Mouse (Mus musculus) lung, embryonic 15.5 days (tissue): ENCODE measurements around the gene Gbp2. TPM values are rescaled to one million over a fixed set of nuclear protein-coding genes. Genes with fewer than 3 reads are reported as not detected.
"Not testable (repeated sequence)": the region's sequence is repeated elsewhere in the genome, so short reads cannot be mapped to it uniquely, and the experiment has no call there.

Source experiments
- ATAC-seq: fragments of 200-750 bp; cut with Nextera tagmentation; 2 replicates; pipeline ENCODE4 v1.8.0; 2017; ENCODE audit warnings: moderate number of reproducible peaks, borderline replicate concordance; ENCODE audit not compliant: low FRiP score, low TSS enrichment; ENCODE audit errors: extremely low read depth
- H3K27ac ChIP-seq: fragments of 300-500 bp; sonication (generic); 2 replicates; pipeline ENCODE4 v1.5.1; 2015; ENCODE audit warnings: moderate library complexity, mild to moderate bottlenecking, inconsistent platforms
- H3K27me3 ChIP-seq: fragments of 300-500 bp; sonication (generic); 2 replicates; pipeline ENCODE4 v1.6.1; 2015; ENCODE audit warnings: inconsistent platforms
- H3K36me3 ChIP-seq: fragments of 300-500 bp; sonication (generic); 2 replicates; pipeline ENCODE4 v1.6.1; 2015; ENCODE audit warnings: inconsistent platforms
- H3K4me1 ChIP-seq: fragments of 300-500 bp; sonication (generic); 2 replicates; pipeline ENCODE4 v1.6.1; 2015; ENCODE audit warnings: inconsistent platforms
- H3K4me2 ChIP-seq: fragments of 300-500 bp; sonication (generic); 2 replicates; pipeline ENCODE4 v1.6.1; 2015; ENCODE audit warnings: inconsistent platforms, mild to moderate bottlenecking, moderate library complexity
- H3K4me3 ChIP-seq: fragments of 300-500 bp; sonication (generic); 2 replicates; pipeline ENCODE4 v1.5.1; 2015; ENCODE audit warnings: mild to moderate bottlenecking, inconsistent platforms
- H3K9ac ChIP-seq: fragments of 300-500 bp; sonication (generic); 2 replicates; pipeline ENCODE4 v1.6.1; 2015; ENCODE audit warnings: inconsistent platforms
- H3K9me3 ChIP-seq: fragments of 300-500 bp; sonication (generic); 2 replicates; pipeline ENCODE4 v1.6.1; 2016; ENCODE audit warnings: inconsistent platforms
- WGBS: fragments of 180-500 bp; shearing (Covaris S2); methylation state at CpG from one replicate; pipeline ENCODE4 v1.1.7; 2015; 5-methylcytosine and 5-hydroxymethylcytosine counted together
- microRNA-seq: library from miRNA; unstranded; fragments of <30 nt; microRNA quantifications from one replicate; pipeline ENCODE4, GENCODE M21; 2016
- polyA plus RNA-seq: library from polyadenylated mRNA; unstranded; fragments of >200 nt; fragmentation: Nextera tagmentation; extraction: Ambion mirVana; gene quantifications from 2 replicates; pipeline ENCODE4 v1.2.1, GENCODE M21; 2015

Gene Gbp2
- polyA plus RNA-seq, 1 experiment from 2014 or later = 3.5 TPM

GRCm38 (mm10) chr3:142619606-142620005 is 796 bp upstream of the Gbp2 start:
- no peak overlapping the region for H3K4me3 ChIP-seq
- WGBS = 30% methylated on average over 1 of the region's 1 CpGs
- no peaks in the 10 kb centered on the region; the same call in 1 of the 2 replicates for H3K27me3 ChIP-seq
- H3K27ac ChIP-seq = no peak overlapping the region
- H3K4me1 ChIP-seq = 0 out of 2 replicates have a peak, but pooled peaks cover 8% of the 10 kb centered on the region
- ATAC-seq = no peak
- H3K9ac ChIP-seq = no peak overlapping the region
- no peak overlapping the region for H3K4me2 ChIP-seq
- H3K36me3 ChIP-seq = no peaks in the 10 kb centered on the region
- H3K9me3 ChIP-seq = no peaks in the 10 kb centered on the region

GRCm38 (mm10) chr3:142620956-142621562 is 657 bp downstream of the Gbp2 start:
- Histone ChIP-seq H3K9ac (no peak overlapping the region), H3K4me2 (peak overlapping the region; percentile 58), H3K4me1 (0 out of 2 replicates have a peak, but pooled peaks cover 8% of the 10 kb centered on the region), H3K36me3 (no peaks in the 10 kb centered on the region), H3K27me3 (no peaks in the 10 kb centered on the region; the same call in 1 of the 2 replicates), H3K4me3 (peak overlapping the region; percentile 33), H3K9me3 (no peaks in the 10 kb centered on the region), H3K27ac (peak overlapping the region; percentile 58)
- WGBS = 51% methylated on average over 3 of the region's 3 CpGs
- no peak for ATAC-seq

GRCm38 (mm10) chr3:142630385-142630784 is 10.0 kb downstream of the Gbp2 start:
- Histone ChIP-seq H3K27me3 (no peaks in the 10 kb centered on the region), H3K27ac (no peak overlapping the region), H3K4me2 (no peak overlapping the region), H3K4me3 (no peak overlapping the region), H3K9me3 (no peaks in the 10 kb centered on the region), H3K9ac (no peak overlapping the region), H3K4me1 (no peaks in the 10 kb centered on the region), H3K36me3 (no peaks in the 10 kb centered on the region)
- 45% methylated on average over 8 of the region's 8 CpGs for WGBS
- ATAC-seq = no peak

GRCm38 (mm10) chr3:142640201-142640600 is 19.8 kb downstream of the Gbp2 start:
- WGBS = 7% methylated on average over 9 of the region's 9 CpGs
- H3K27me3 ChIP-seq = no peaks in the 10 kb centered on the region
- no peak overlapping the region for H3K4me3 ChIP-seq
- no peak overlapping the region for H3K27ac ChIP-seq
- ATAC-seq = no peak; the same call in 1 of the 2 replicates
- H3K9ac ChIP-seq = no peak overlapping the region
- no peaks in the 10 kb centered on the region for H3K36me3 ChIP-seq
- no peak overlapping the region for H3K4me2 ChIP-seq
- H3K9me3 ChIP-seq = no peaks in the 10 kb centered on the region
- H3K4me1 ChIP-seq = no peaks in the 10 kb centered on the region

- H3K9ac ChIP-seq, H3K36me3 ChIP-seq, H3K4me3 ChIP-seq, H3K4me1 ChIP-seq, H3K4me2 ChIP-seq, H3K27ac ChIP-seq, H3K27me3 ChIP-seq, H3K9me3 ChIP-seq, ATAC-seq: not testable (repeated sequence)
- 5% methylated on average over 2 of the region's 2 CpGs for WGBS
Measured at GRCm38 (mm10) chr3:142645949-142646348, 25.5 kb downstream of the Gbp2 start.

GRCm38 (mm10) chr3:142647836-142648235 is 27.4 kb downstream of the Gbp2 start:
- H3K4me2 ChIP-seq, H3K4me3 ChIP-seq, H3K27ac ChIP-seq, H3K27me3 ChIP-seq, H3K4me1 ChIP-seq, H3K9me3 ChIP-seq, ATAC-seq, H3K9ac ChIP-seq, H3K36me3 ChIP-seq: not testable (repeated sequence)
- WGBS = 39% methylated on average over 7 of the region's 7 CpGs

- ATAC-seq = no peak
- Histone ChIP-seq H3K4me3 (no peak overlapping the region), H3K4me1 (no peaks in the 10 kb centered on the region), H3K4me2 (no peak overlapping the region), H3K27ac (no peak overlapping the region), H3K9ac (no peak overlapping the region), H3K9me3 (no peaks in the 10 kb centered on the region), H3K27me3 (no peaks in the 10 kb centered on the region), H3K36me3 (no peaks in the 10 kb centered on the region)
- WGBS = 37% methylated on average over 2 of the region's 2 CpGs
Measured at GRCm38 (mm10) chr3:142650205-142650604, 29.8 kb downstream of the Gbp2 start.

- Histone ChIP-seq H3K4me1 (no peaks in the 10 kb centered on the region), H3K4me3 (no peak overlapping the region), H3K9ac (no peak overlapping the region), H3K27ac (no peak overlapping the region), H3K36me3 (no peaks in the 10 kb centered on the region), H3K27me3 (no peaks in the 10 kb centered on the region), H3K4me2 (no peak overlapping the region), H3K9me3 (no peaks in the 10 kb centered on the region)
- peak; percentile 27; the same call in 1 of the 2 replicates for ATAC-seq
- 96% methylated on average over 8 of the region's 8 CpGs for WGBS
Measured at GRCm38 (mm10) chr3:142664723-142665122, 44.3 kb downstream of the Gbp2 start.

- no peak overlapping the region for H3K4me3 ChIP-seq
Measured at GRCm38 (mm10) chr3:142674607-142675006, 54.2 kb downstream of the Gbp2 start.

More at GRCm38 (mm10) chr3:142674607-142675006, 54.2 kb downstream of the Gbp2 start:
- WGBS = 52% methylated on average over 1 of the region's 1 CpGs
- Histone ChIP-seq H3K4me1 (no peaks in the 10 kb centered on the region), H3K4me2 (no peak overlapping the region), H3K27ac (no peak overlapping the region), H3K27me3 (no peaks in the 10 kb centered on the region), H3K9ac (no peak overlapping the region), H3K36me3 (no peaks in the 10 kb centered on the region), H3K9me3 (no peaks in the 10 kb centered on the region)
- no peak for ATAC-seq

Small RNA genes within 50 kb of the gene (microRNA-seq; reads per million reads assigned to microRNA genes)
- not detected for gene Mir6381

Other genes starting within 250 kb of the Gbp2 start
- 24.2 and 26.3 TPM in 2 replicates for gene Pdlim5, start 224.9 kb upstream of the Gbp2 start, polyA plus RNA-seq
- gene Gbp5, start 126.6 kb upstream of the Gbp2 start, polyA plus RNA-seq = 0.19 and 0.22 TPM in 2 replicates
- gene Gbp7, start 90.3 kb upstream of the Gbp2 start, polyA plus RNA-seq = 5.1 and 6.8 TPM in 2 replicates
- 2.1 and 2.5 TPM in 2 replicates for gene Gbp3, start 60.6 kb upstream of the Gbp2 start, polyA plus RNA-seq
- gene Gbp2b, start 25.8 kb upstream of the Gbp2 start, polyA plus RNA-seq = not detected in 2 replicates
- 15.6 and 16.1 TPM in 2 replicates for gene Kyat3, start 80.4 kb downstream of the Gbp2 start, polyA plus RNA-seq
- 83.3 and 86.5 TPM in 2 replicates for gene Gtf2b, start 144.4 kb downstream of the Gbp2 start, polyA plus RNA-seq